Mouse (Mus musculus): ENCODE measurements around the gene Ccl24. TPM values are rescaled to one million over a fixed set of nuclear protein-coding genes. Genes with fewer than 3 reads are reported as not detected.

The Ccl24 gene
- polyA plus RNA-seq, 1 experiment from 2014 or later = 0.90 TPM

Other genes with a start within 250 kb of the Ccl24 start
- gene Fkbp6, start 223.0 kb downstream of the Ccl24 start, polyA plus RNA-seq (2016; fragmentation: Nextera tagmentation; extraction: Ambion mirVana) = 0.22 TPM in 1 of 2 replicates, not detected in the other
- not detected in 2 replicates for gene Trim50, start 219.8 kb downstream of the Ccl24 start, polyA plus RNA-seq (2016; fragmentation: Nextera tagmentation; extraction: Ambion mirVana)
- gene Nsun5, start 203.1 kb downstream of the Ccl24 start, polyA plus RNA-seq (2016; fragmentation: Nextera tagmentation; extraction: Ambion mirVana) = 49.7 and 51.2 TPM in 2 replicates
- 19.5 and 20.4 TPM in 2 replicates for gene Pom121, start 178.5 kb downstream of the Ccl24 start, polyA plus RNA-seq (2016; fragmentation: Nextera tagmentation; extraction: Ambion mirVana)
- gene Hip1, start 27.9 kb downstream of the Ccl24 start, polyA plus RNA-seq (2016; fragmentation: Nextera tagmentation; extraction: Ambion mirVana) = 66.6 and 72.1 TPM in 2 replicates
- gene Ccl26, start 9.5 kb downstream of the Ccl24 start, polyA plus RNA-seq (2016; fragmentation: Nextera tagmentation; extraction: Ambion mirVana) = not detected in 2 replicates
- gene Rhbdd2, start 59.6 kb upstream of the Ccl24 start, polyA plus RNA-seq (2016; fragmentation: Nextera tagmentation; extraction: Ambion mirVana) = 51.4 and 57.3 TPM in 2 replicates
- gene Por, start 97.0 kb upstream of the Ccl24 start, polyA plus RNA-seq (2016; fragmentation: Nextera tagmentation; extraction: Ambion mirVana) = 118 TPM in 2 replicates
- 54.5 and 61.6 TPM in 2 replicates for gene Tmem120a, start 171.4 kb upstream of the Ccl24 start, polyA plus RNA-seq (2016; fragmentation: Nextera tagmentation; extraction: Ambion mirVana)
- gene Styxl1, start 205.3 kb upstream of the Ccl24 start, polyA plus RNA-seq (2016; fragmentation: Nextera tagmentation; extraction: Ambion mirVana) = 0.25 TPM in 1 of 2 replicates, not detected in the other
- 573 and 579 TPM in 2 replicates for gene Mdh2, start 205.4 kb upstream of the Ccl24 start, polyA plus RNA-seq (2016; fragmentation: Nextera tagmentation; extraction: Ambion mirVana)
- 2.9 and 4.2 TPM in 2 replicates for gene Srrm3, start 233.8 kb upstream of the Ccl24 start, polyA plus RNA-seq (2016; fragmentation: Nextera tagmentation; extraction: Ambion mirVana)

All from forebrain, embryonic 10.5 days (tissue).